Mouse (Mus musculus) midbrain, embryonic 16.5 days (tissue): ENCODE measurements at regions not wholly inside any gene's neighbourhood (a gene's known extent, or its start where the extent isn't known, plus 50 kb on each side); places are given as distances from the start of the nearest gene placed in this dataset.

ENCODE experiments used
- ATAC-seq: fragments of 200-750 bp; cut with Nextera tagmentation; 2 replicates; pipeline ENCODE4 v1.8.0; 2017; ENCODE audit warnings: moderate TSS enrichment
- H3K27ac ChIP-seq: fragments of 300-500 bp; sonication (generic); 2 replicates; pipeline ENCODE4 v1.5.1; 2014; ENCODE audit warnings: mild to moderate bottlenecking, low read length, mixed read lengths
- H3K27me3 ChIP-seq: fragments of 300-500 bp; sonication (generic); 2 replicates; pipeline ENCODE4 v1.6.1; 2014; ENCODE audit warnings: low read depth, low read length, mixed read lengths; ENCODE audit not compliant: control insufficient read depth, insufficient read depth
- H3K36me3 ChIP-seq: fragments of 300-500 bp; sonication (generic); 2 replicates; pipeline ENCODE4 v1.6.1; 2014; ENCODE audit warnings: mild to moderate bottlenecking, low read length, moderate library complexity, mixed read lengths; ENCODE audit not compliant: control insufficient read depth, insufficient read depth
- H3K4me1 ChIP-seq: fragments of 300-500 bp; sonication (generic); 2 replicates; pipeline ENCODE4 v1.6.1; 2014; ENCODE audit warnings: mild to moderate bottlenecking, low read length, mixed read lengths; ENCODE audit not compliant: control insufficient read depth, insufficient read depth
- H3K4me2 ChIP-seq: fragments of 300-500 bp; sonication (generic); 2 replicates; pipeline ENCODE4 v1.6.1; 2014; ENCODE audit warnings: mild to moderate bottlenecking, low read length, mixed read lengths
- H3K4me3 ChIP-seq: fragments of 300-500 bp; sonication (generic); 2 replicates; pipeline ENCODE4 v1.5.1; 2014; ENCODE audit warnings: low read depth, mild to moderate bottlenecking, low read length, moderate library complexity, mixed read lengths
- H3K9ac ChIP-seq: fragments of 300-500 bp; sonication (generic); 2 replicates; pipeline ENCODE4 v1.6.1; 2014; ENCODE audit warnings: low read depth, low read length, mixed read lengths
- H3K9me3 ChIP-seq: fragments of 300-500 bp; sonication (generic); replicated peaks from 2 replicates; pipeline ENCODE4 v1.6.1; 2014; ENCODE audit warnings: mild to moderate bottlenecking, low read length, mixed read lengths; ENCODE audit not compliant: control insufficient read depth, poor library complexity, severe bottlenecking
- WGBS: fragments of 180-500 bp; shearing (Covaris S2); extraction: QIAGEN DNeasy Blood & Tissue Kit; methylation state at CpG from one replicate; pipeline ENCODE4 v1.1.7; 2014; 5-methylcytosine and 5-hydroxymethylcytosine counted together

DNA sequence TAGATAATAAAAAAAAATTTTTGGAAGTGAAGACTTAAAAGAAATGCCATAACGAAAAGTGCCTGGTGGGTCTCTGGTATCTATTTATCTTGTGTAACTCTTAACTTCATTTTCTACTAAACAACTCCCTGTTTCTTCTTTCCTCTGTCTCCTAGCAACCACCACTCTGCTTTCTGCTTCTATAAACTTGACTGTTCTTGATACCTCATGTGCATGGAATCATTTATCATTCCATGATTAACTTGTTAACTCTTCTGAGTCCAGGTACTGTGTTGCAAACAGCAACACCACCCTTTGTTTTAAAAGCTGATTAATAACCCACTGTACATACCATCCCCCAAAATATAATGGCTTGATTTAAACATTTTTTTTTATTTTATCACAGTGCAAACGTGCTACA is 325.0 kb downstream of the Mettl4 start:
- H3K36me3 ChIP-seq = no peaks in the 10 kb centered on the region
- H3K9ac ChIP-seq = no peak overlapping the region
- H3K27ac ChIP-seq = no peak overlapping the region
- no peak overlapping the region for H3K4me3 ChIP-seq
- WGBS = 72% methylated on average over 2 of the region's 2 CpGs
- ATAC-seq = no peak
- no peak overlapping the region for H3K4me2 ChIP-seq
- H3K4me1 ChIP-seq = no peaks in the 10 kb centered on the region
- H3K9me3 ChIP-seq = no peaks in the 10 kb centered on the region
- no peaks in the 10 kb centered on the region for H3K27me3 ChIP-seq

DNA sequence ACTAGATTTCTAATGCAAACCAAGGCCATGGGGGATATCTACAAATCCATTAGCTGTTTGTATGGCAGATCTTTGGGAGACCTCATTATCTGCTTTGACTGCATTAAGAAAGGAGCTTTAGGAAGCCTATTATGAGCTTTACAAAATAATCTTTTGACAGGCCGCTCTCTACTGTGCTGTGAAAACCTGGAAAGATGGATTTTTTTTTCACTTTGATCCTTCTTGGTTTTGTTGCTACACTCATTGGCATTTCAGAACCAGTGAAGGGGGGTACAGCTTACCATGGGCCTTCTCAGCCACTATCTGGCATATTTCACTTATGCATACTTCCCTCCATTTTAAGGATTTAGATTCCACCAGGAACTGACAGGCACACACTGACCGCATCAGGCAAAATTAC is 366.8 kb downstream of the Mettl4 start:
- no peak overlapping the region for H3K4me2 ChIP-seq
- WGBS = 50% methylated on average over 2 of the region's 2 CpGs
- no peaks in the 10 kb centered on the region for H3K27me3 ChIP-seq
- H3K9ac ChIP-seq = no peak overlapping the region
- H3K4me3 ChIP-seq = no peak overlapping the region
- no peaks in the 10 kb centered on the region for H3K36me3 ChIP-seq
- H3K27ac ChIP-seq = no peak overlapping the region
- no peak; the same call in 1 of the 2 replicates for ATAC-seq
- H3K4me1 ChIP-seq = no peaks in the 10 kb centered on the region
- no peaks in the 10 kb centered on the region for H3K9me3 ChIP-seq

DNA sequence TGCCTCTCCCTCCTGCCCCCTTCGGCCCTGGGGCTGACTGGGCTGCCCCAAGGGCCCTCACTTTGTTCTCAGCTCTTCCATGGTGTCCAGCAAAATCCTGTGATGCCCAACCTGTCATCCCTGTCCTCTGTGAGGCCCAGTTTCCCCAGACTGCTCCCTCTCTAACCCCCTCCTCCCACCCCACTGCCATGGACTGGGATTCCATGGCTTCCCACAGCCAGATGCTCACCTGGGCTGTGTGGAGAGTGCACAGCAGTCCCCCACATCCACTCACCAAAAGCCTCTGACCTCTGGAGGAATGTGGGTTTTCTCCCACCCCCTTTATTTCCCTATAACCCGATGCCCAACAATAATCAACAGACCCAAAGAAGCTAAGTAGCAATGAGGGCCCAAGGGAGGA is 414.1 kb downstream of the Mettl4 start:
- H3K27ac ChIP-seq = no peak overlapping the region
- H3K36me3 ChIP-seq = no peaks in the 10 kb centered on the region
- no peak overlapping the region for H3K4me2 ChIP-seq
- no peaks in the 10 kb centered on the region for H3K27me3 ChIP-seq
- no peak overlapping the region for H3K9ac ChIP-seq
- H3K9me3 ChIP-seq = no peaks in the 10 kb centered on the region
- no peaks in the 10 kb centered on the region for H3K4me1 ChIP-seq
- 82% methylated on average over 2 of the region's 2 CpGs for WGBS
- H3K4me3 ChIP-seq = no peak overlapping the region
- no peak for ATAC-seq

DNA sequence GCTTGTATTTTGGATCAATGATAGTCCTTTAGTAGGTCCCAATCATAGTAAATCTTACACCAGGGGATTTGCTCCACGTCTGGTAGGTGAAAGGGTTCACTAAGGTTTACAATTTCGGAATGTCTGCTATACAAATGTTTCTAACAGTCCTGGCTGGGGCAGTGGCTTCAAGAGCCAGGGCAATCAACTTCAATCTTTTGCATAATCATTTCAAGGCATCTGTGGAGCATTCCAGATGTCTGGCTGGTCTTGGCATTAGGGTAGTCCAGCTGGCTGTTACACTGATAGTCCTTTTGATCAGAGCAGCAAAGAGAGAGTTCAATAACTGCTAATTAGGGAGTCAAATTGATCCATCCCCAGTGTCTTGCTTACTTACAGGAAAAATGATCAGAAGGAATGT is 423.6 kb downstream of the Mettl4 start:
- Histone ChIP-seq H3K27ac (no peak overlapping the region), H3K4me1 (no peaks in the 10 kb centered on the region), H3K9me3 (no peaks in the 10 kb centered on the region), H3K4me2 (no peak overlapping the region), H3K36me3 (no peaks in the 10 kb centered on the region), H3K9ac (no peak overlapping the region), H3K4me3 (no peak overlapping the region), H3K27me3 (no peaks in the 10 kb centered on the region)
- WGBS = 65% methylated on average over 2 of the region's 2 CpGs
- no peak for ATAC-seq

DNA sequence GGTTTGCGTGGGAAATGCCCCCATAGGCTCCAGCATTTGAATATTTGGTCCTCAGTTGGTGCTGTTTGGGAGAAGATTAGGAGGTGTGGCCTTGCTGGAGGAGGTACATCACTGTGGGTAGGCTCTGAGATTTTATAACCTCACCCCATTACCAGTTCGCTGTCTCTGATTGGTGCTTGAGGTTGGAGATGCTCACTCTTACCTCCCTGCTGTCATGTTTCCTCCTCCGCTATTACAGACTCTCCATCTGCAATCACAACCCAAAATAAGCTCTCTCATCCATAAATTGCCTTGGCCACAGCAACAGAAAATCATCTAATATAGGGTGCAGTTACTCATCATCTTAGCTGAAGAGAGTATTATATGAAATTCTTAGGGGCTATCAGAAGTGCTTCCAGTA is 458.6 kb downstream of the Mettl4 start:
- Histone ChIP-seq H3K27me3 (no peaks in the 10 kb centered on the region), H3K9me3 (no peaks in the 10 kb centered on the region), H3K4me1 (no peaks in the 10 kb centered on the region), H3K9ac (no peak overlapping the region), H3K27ac (no peak overlapping the region), H3K4me2 (no peak overlapping the region), H3K4me3 (no peak overlapping the region), H3K36me3 (no peaks in the 10 kb centered on the region)
- 90% methylated on average over 3 of the region's 3 CpGs for WGBS
- no peak for ATAC-seq

DNA sequence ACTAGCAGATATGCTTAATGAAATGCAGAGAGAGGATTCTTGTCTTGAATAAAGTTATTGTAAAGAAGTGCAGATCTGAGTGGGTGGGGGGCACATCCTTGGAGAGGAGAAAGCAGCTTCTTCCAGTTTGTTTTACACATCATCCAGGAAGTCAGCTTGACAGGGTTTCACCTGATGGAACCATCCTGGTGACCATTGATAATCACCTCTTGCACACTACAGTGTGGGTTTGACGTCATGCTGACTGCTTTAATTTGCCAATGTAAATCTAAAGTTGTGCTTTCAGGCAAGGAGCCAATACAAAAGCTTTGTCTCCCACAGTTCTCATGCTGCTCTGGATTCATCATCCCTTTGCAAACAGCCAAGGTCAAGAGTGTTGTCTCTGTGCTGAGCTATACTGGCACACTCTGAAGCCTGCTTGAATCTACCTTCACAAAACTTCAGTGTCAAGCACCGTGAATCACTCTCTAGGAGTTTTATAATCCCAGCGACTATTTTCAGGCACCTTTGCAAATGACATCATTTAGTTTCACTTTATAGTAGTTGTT is 462.1 kb downstream of the Mettl4 start:
- Histone ChIP-seq H3K36me3 (no peaks in the 10 kb centered on the region), H3K9ac (no peak overlapping the region), H3K4me1 (no peaks in the 10 kb centered on the region), H3K9me3 (no peaks in the 10 kb centered on the region), H3K4me3 (no peak overlapping the region), H3K27ac (no peak overlapping the region), H3K4me2 (no peak overlapping the region), H3K27me3 (no peaks in the 10 kb centered on the region)
- ATAC-seq = no peak
- WGBS = 53% methylated on average over 3 of the region's 3 CpGs

DNA sequence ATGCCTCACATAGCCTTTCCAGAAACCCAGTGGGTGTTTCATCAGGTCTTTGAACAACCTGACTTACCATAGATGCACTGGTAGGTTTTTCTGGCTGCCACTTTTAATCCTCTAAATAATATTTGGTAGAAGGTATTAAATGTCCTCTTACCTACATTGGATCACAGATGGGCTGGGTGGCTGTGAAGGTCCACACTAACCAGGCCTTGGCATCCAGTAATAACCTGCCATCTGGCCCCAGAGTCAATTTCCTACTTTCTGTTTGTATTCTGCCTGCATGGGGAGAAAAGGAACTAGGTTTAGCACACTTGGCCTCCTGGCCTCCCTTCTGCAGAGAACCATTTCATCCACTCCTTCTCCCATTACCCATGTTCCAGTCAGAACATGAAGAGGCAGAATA is 473.0 kb downstream of the Mettl4 start:
- Histone ChIP-seq H3K4me2 (no peak overlapping the region), H3K9ac (no peak overlapping the region), H3K36me3 (no peaks in the 10 kb centered on the region), H3K27ac (no peak overlapping the region), H3K9me3 (no peaks in the 10 kb centered on the region), H3K4me1 (no peaks in the 10 kb centered on the region), H3K4me3 (no peak overlapping the region), H3K27me3 (no peaks in the 10 kb centered on the region)
- no peak for ATAC-seq

DNA sequence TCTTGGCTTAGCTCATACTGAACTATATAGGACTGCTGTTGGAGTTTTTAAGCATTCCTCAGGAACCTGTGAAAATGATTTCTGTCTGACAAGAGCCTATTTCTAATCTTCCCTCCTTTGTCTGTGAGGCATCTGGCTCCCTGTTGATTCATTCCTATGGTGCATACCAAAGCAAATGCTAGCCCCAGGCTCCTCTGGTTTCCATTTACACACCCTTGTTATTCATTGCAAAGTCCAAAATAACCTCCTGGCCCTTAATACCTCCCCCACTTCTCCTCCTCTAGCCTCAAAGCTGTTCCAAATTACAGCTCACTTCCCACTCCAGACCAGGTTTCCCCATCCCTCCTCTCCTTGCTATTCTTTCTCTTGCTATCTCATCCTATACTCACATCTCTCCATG is 480.1 kb downstream of the Mettl4 start:
- no peak for ATAC-seq
- no peaks in the 10 kb centered on the region for H3K27me3 ChIP-seq

DNA sequence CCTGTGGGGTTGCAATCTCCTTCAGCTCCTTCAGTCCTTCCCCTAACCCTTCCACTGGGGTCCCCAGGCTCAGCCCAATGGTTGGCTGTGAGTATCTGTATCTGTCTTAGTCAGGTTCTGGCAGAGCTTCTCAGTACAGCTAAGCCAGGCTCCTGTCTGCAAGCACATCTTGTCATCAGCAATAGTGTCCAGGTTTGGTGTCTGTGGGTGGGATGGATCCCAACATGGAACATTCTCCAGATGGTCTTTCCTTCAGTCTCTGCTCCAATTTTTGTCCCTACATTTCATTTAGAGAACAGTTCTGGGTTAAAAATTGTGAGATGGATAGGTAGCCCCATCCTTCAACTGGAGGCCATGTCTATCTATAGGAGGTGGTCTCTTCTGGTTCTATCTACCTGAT is 494.2 kb downstream of the Mettl4 start:
- Histone ChIP-seq H3K9me3 (no peaks in the 10 kb centered on the region), H3K36me3 (no peaks in the 10 kb centered on the region), H3K4me1 (no peaks in the 10 kb centered on the region), H3K27ac (no peak overlapping the region), H3K9ac (no peak overlapping the region), H3K4me2 (no peak overlapping the region), H3K4me3 (no peak overlapping the region), H3K27me3 (no peaks in the 10 kb centered on the region)
- no peak for ATAC-seq

More for the DNA sequence above, 480.1 kb downstream of the Mettl4 start:
- Histone ChIP-seq H3K4me3 (no peak overlapping the region), H3K4me1 (no peaks in the 10 kb centered on the region), H3K27ac (no peak overlapping the region), H3K9ac (no peak overlapping the region), H3K4me2 (no peak overlapping the region), H3K9me3 (no peaks in the 10 kb centered on the region), H3K36me3 (no peaks in the 10 kb centered on the region)

DNA sequence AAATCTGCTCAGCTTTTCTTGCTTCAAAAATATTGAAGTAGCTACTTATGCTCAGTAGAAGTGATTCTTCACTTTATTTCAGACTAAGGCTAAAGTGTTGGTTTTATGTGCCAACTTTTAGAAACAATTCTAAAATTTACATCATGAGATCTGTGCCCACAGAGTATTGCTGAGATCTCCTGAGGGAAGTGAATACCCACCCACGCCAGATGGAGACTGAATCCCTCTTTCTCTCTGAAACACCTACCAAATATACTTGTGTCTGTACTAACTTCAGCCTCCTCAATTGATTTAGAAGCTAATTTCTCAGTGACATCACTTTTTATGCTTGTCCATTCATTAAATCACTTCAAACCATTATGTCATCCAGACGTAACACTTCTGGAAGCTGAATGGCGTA is 495.0 kb downstream of the Mettl4 start:
- H3K9ac ChIP-seq = no peak overlapping the region
- H3K9me3 ChIP-seq = no peaks in the 10 kb centered on the region
- H3K27me3 ChIP-seq = no peaks in the 10 kb centered on the region
- H3K4me1 ChIP-seq = no peaks in the 10 kb centered on the region
- no peak overlapping the region for H3K4me2 ChIP-seq
- ATAC-seq = no peak
- H3K4me3 ChIP-seq = no peak overlapping the region
- no peak overlapping the region for H3K27ac ChIP-seq
- WGBS = 92% methylated on average over 3 of the region's 3 CpGs
- H3K36me3 ChIP-seq = no peaks in the 10 kb centered on the region
